Mouse (Mus musculus) limb, embryonic 14.5 days (tissue): Measurements from ENCODE around the gene Pdss2. TPM values are rescaled to one million over a fixed set of nuclear protein-coding genes. Genes with fewer than 3 reads are reported as not detected.

Experiments
- ATAC-seq: fragments of 200-750 bp; cut with Nextera tagmentation; 2 replicates; pipeline ENCODE4 v1.8.0; 2017; ENCODE audit warnings: low read depth, moderate number of reproducible peaks, moderate TSS enrichment; ENCODE audit not compliant: low FRiP score
- DNase-seq: peaks from one replicate; pipeline ENCODE4 v3.0.0-alpha.2; 2015; ENCODE audit warnings: low spot score
- H3K27ac ChIP-seq: fragments of 300-500 bp; sonication (generic); replicated peaks from 2 replicates; pipeline ENCODE4 v1.5.1; 2014; ENCODE audit warnings: low read depth, mild to moderate bottlenecking, low read length, moderate library complexity, mixed read lengths
- H3K27me3 ChIP-seq: fragments of 300-500 bp; sonication (generic); 2 replicates; pipeline ENCODE4 v1.6.1; 2014; ENCODE audit warnings: low read length, mixed read lengths; ENCODE audit not compliant: control insufficient read depth, insufficient read depth
- H3K36me3 ChIP-seq: fragments of 300-500 bp; sonication (generic); 2 replicates; pipeline ENCODE4 v1.6.1; 2014; ENCODE audit warnings: mild to moderate bottlenecking, low read length, moderate library complexity, mixed read lengths; ENCODE audit not compliant: control insufficient read depth, insufficient read depth
- H3K4me1 ChIP-seq: fragments of 300-500 bp; sonication (generic); 2 replicates; pipeline ENCODE4 v1.6.1; 2014; ENCODE audit warnings: antibody characterized with exemption, low read length, mixed read lengths; ENCODE audit not compliant: control insufficient read depth, insufficient read depth
- H3K4me2 ChIP-seq: fragments of 300-500 bp; sonication (generic); replicated peaks from 2 replicates; pipeline ENCODE4 v1.6.1; 2014; ENCODE audit warnings: low read depth, mild to moderate bottlenecking, low read length, moderate library complexity; ENCODE audit not compliant: severe bottlenecking
- H3K4me3 ChIP-seq: fragments of 300-500 bp; sonication (generic); replicated peaks from 2 replicates; pipeline ENCODE4 v1.5.1; 2014; ENCODE audit warnings: low read length
- H3K9ac ChIP-seq: fragments of 300-500 bp; sonication (generic); 2 replicates; pipeline ENCODE4 v1.6.1; 2014; ENCODE audit warnings: mild to moderate bottlenecking, low read depth, low read length, moderate library complexity; ENCODE audit not compliant: severe bottlenecking
- H3K9me3 ChIP-seq: fragments of 300-500 bp; sonication (generic); 2 replicates; pipeline ENCODE4 v1.6.1; 2016; ENCODE audit warnings: low read length; ENCODE audit not compliant: control insufficient read depth
- POLR2A ChIP-seq: fragments of 200-500 bp; IDR thresholded peaks from 2 replicates; pipeline ENCODE4 v1.8.0; 2012; ENCODE audit warnings: inconsistent platforms, mild to moderate bottlenecking, moderate library complexity, borderline replicate concordance; ENCODE audit not compliant: insufficient read depth, insufficient read length; ENCODE audit errors: extremely low read depth
- WGBS: fragments of 180-500 bp; shearing (Covaris S2); extraction: QIAGEN DNeasy Blood & Tissue Kit; methylation state at CpG from one replicate; pipeline ENCODE4 v1.1.7; 2014; 5-methylcytosine and 5-hydroxymethylcytosine counted together
- polyA plus RNA-seq, 2 experiments: library from polyadenylated mRNA; depleted of rRNA in 1 of 2; stranded (reverse) in 1 of 2; unstranded in 1 of 2; fragments of >200 nt; fragmentation: Nextera tagmentation in 1 of 2; extraction: Ambion mirVana in 1 of 2; gene quantifications; 2 replicates each; pipeline versions ENCODE4 v1.2.1 to v1.2.3; 2012 to 2014

The Pdss2 gene
- polyA plus RNA-seq, 2 experiments, result 8.8 to 10.1 TPM

- H3K27ac ChIP-seq, result no peak overlapping the region
- no peak for TF ChIP-seq POLR2A
- ATAC-seq (no peak), DNase-seq (no peak)
- H3K9me3 ChIP-seq, result no peaks in the 10 kb centered on the region
- H3K27me3 ChIP-seq, result no peaks in the 10 kb centered on the region
- WGBS, result 20% methylated on average over 6 of the region's 6 CpGs
- no peak overlapping the region for H3K4me2 ChIP-seq
- H3K36me3 ChIP-seq, result peaks cover 9% of the 10 kb centered on the region; the same call in 1 of the 2 replicates
- H3K4me1 ChIP-seq, result peaks cover 18% of the 10 kb centered on the region
- H3K9ac ChIP-seq, result no peak overlapping the region
- H3K4me3 ChIP-seq, result no peak overlapping the region
Observed at GRCm38 (mm10) chr10:43489550-43489949, 268.3 kb downstream of the Pdss2 start.

- 69% methylated on average over 8 of the region's 8 CpGs for WGBS
- H3K4me2 ChIP-seq, result no peak overlapping the region
- DNase-seq (no peak), ATAC-seq (no peak)
- peaks cover 14% of the 10 kb centered on the region for H3K36me3 ChIP-seq
- no peak overlapping the region for H3K9ac ChIP-seq
- H3K9me3 ChIP-seq, result no peaks in the 10 kb centered on the region
- no peak overlapping the region for H3K27ac ChIP-seq
- H3K4me1 ChIP-seq, result peaks cover 18% of the 10 kb centered on the region
- TF ChIP-seq POLR2A, result no peak
- H3K4me3 ChIP-seq, result no peak overlapping the region
- H3K27me3 ChIP-seq, result no peaks in the 10 kb centered on the region
Observed at GRCm38 (mm10) chr10:43490034-43490433, 268.7 kb downstream of the Pdss2 start.

GRCm38 (mm10) chr10:43490846-43491245 lies 269.6 kb downstream of the Pdss2 start:
- no peak overlapping the region for H3K9ac ChIP-seq
- H3K36me3 ChIP-seq, result peaks cover 22% of the 10 kb centered on the region
- H3K4me1 ChIP-seq, result peaks cover 18% of the 10 kb centered on the region
- no peak for TF ChIP-seq POLR2A
- H3K4me3 ChIP-seq, result no peak overlapping the region
- WGBS, result 92% methylated on average over 5 of the region's 5 CpGs
- H3K27ac ChIP-seq, result no peak overlapping the region
- DNase-seq, result no peak
- H3K9me3 ChIP-seq, result no peaks in the 10 kb centered on the region
- no peak for ATAC-seq
- no peak overlapping the region for H3K4me2 ChIP-seq
- H3K27me3 ChIP-seq, result no peaks in the 10 kb centered on the region

- no peak for ATAC-seq
- no peak overlapping the region for H3K9ac ChIP-seq
- TF ChIP-seq POLR2A, result no peak
- H3K4me2 ChIP-seq, result no peak overlapping the region
- no peak for DNase-seq
- H3K27me3 ChIP-seq, result no peaks in the 10 kb centered on the region
- WGBS, result 98% methylated on average over 4 of the region's 4 CpGs
- H3K4me1 ChIP-seq, result no peaks in the 10 kb centered on the region
- no peak overlapping the region for H3K27ac ChIP-seq
- H3K9me3 ChIP-seq, result no peaks in the 10 kb centered on the region
- peaks cover 69% of the 10 kb centered on the region for H3K36me3 ChIP-seq
- H3K4me3 ChIP-seq, result no peak overlapping the region
Observed at GRCm38 (mm10) chr10:43502599-43502998, 281.3 kb downstream of the Pdss2 start.

GRCm38 (mm10) chr10:43504291-43504690 lies 283.0 kb downstream of the Pdss2 start:
- WGBS, result 100% methylated on average over 1 of the region's 1 CpGs
- ATAC-seq (no peak), DNase-seq (no peak)
- Histone ChIP-seq H3K4me2 (no peak overlapping the region), H3K36me3 (peaks cover 56% of the 10 kb centered on the region), H3K27me3 (no peaks in the 10 kb centered on the region), H3K4me1 (no peaks in the 10 kb centered on the region), H3K9ac (no peak overlapping the region), H3K4me3 (no peak overlapping the region), H3K9me3 (no peaks in the 10 kb centered on the region), H3K27ac (no peak overlapping the region)
- no peak for TF ChIP-seq POLR2A

- Histone ChIP-seq H3K9ac (no peak overlapping the region), H3K4me2 (no peak overlapping the region), H3K4me3 (no peak overlapping the region), H3K9me3 (no peaks in the 10 kb centered on the region), H3K36me3 (peaks cover 56% of the 10 kb centered on the region), H3K27ac (no peak overlapping the region), H3K4me1 (no peaks in the 10 kb centered on the region), H3K27me3 (no peaks in the 10 kb centered on the region)
- TF ChIP-seq POLR2A, result no peak
- WGBS, result 78% methylated on average over 4 of the region's 4 CpGs
- no peak for ATAC-seq
- no peak for DNase-seq
Observed at GRCm38 (mm10) chr10:43507051-43507450, 285.8 kb downstream of the Pdss2 start.
